Mouse (Mus musculus): ENCODE data around the gene Ncbp1. TPM values are rescaled to one million over a fixed set of nuclear protein-coding genes. Genes with fewer than 3 reads are reported as not detected.

Gene Ncbp1
- polyA plus RNA-seq, 1 experiment = 32.0 TPM

GRCm38 (mm10) chr4:46201834-46202561 lies 63.6 kb downstream of the Ncbp1 start:
- no peak for DNase-seq (ENCODE audit: low read depth)

DNA sequence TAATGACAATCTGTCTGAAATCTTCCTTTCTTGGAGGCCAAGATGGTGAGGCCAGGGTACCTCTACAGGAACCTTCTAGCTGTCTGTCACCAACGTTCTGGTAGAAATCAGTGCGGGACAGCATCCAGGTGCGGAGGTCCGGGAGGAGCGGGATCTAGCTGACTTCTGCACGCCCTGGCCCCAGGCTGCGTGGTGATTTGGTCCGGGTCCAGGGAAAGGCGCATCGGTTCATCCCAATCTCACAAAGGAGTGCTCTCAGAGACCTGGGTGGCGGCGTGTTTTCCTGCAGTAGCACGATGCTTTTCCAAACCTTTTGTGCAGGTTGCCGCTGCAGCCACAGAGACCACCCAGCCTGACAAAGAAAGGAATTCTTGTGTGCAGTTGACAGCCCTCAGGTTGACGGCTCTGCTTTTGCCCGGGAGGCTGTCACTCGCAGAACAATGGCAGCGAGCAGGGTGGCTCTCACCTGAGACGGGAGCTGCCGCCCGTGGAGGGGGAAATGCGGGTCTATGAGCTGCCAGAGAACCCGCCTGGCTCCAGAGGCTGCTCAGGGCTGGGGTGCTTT lies 64.2 kb downstream of the Ncbp1 start:
- DNase-seq (ENCODE audit: low read depth) = no peak

GRCm38 (mm10) chr4:46221090-46221489 lies 82.7 kb downstream of the Ncbp1 start:
- DNase-seq (ENCODE audit: low read depth) = no peak

Other genes with a start within 250 kb of the Ncbp1 start
- 0.42 and 0.63 TPM in 2 replicates for gene Ccdc180, start 248.3 kb upstream of the Ncbp1 start, polyA plus RNA-seq (2012; rRNA removed)
- gene Tdrd7, start 173.3 kb upstream of the Ncbp1 start, polyA plus RNA-seq (2012; rRNA removed) = 21.9 and 28.9 TPM in 2 replicates
- gene Tmod1, start 99.7 kb upstream of the Ncbp1 start, polyA plus RNA-seq (2012; rRNA removed) = 4.2 and 6.5 TPM in 2 replicates
- gene Tstd2, start 81 bp downstream of the Ncbp1 start, polyA plus RNA-seq (2012; rRNA removed) = 30.7 and 37.3 TPM in 2 replicates
- 23.0 and 34.2 TPM in 2 replicates for gene Xpa, start 57.7 kb downstream of the Ncbp1 start, polyA plus RNA-seq (2012; rRNA removed)
- gene Foxe1, start 205.0 kb downstream of the Ncbp1 start, polyA plus RNA-seq (2012; rRNA removed) = not detected in 2 replicates